Mouse (Mus musculus) MEL (cell line): ENCODE measurements around the gene Cdiptos. TPM values are rescaled to one million over a fixed set of nuclear protein-coding genes. Genes with fewer than 3 reads are reported as not detected.

Source experiments
- DNase-seq: peaks from one replicate; pipeline ENCODE4 v3.0.0; 2011; ENCODE audit warnings: low read depth, low spot score
- H3K27ac ChIP-seq: 2 replicates; pipeline ENCODE4 v1.5.1; 2012; ENCODE audit warnings: low read depth, mild to moderate bottlenecking, control low read depth, low read length, moderate library complexity; ENCODE audit not compliant: control insufficient read depth
- H3K27me3 ChIP-seq, 2 experiments: fragments of 150-350 bp in 1 of 2; sonication (generic) in 1 of 2; 2 replicates each; pipeline ENCODE4 v1.6.1; 2012; ENCODE audit warnings: low read length in 2 of 2, mild to moderate bottlenecking in 2 of 2, improper control_type of control experiment in 1 of 2, moderate library complexity in 1 of 2; ENCODE audit not compliant: insufficient read depth in 2 of 2, control insufficient read depth in 1 of 2
- H3K36me3 ChIP-seq, 2 experiments: 2 replicates each; pipeline ENCODE4 v1.6.1; 2012 to 2014; ENCODE audit warnings: low read length in 2 of 2, improper control_type of control experiment in 1 of 2, inconsistent platforms in 1 of 2, mild to moderate bottlenecking in 1 of 2; ENCODE audit not compliant: insufficient read depth in 2 of 2, control insufficient read depth in 1 of 2
- H3K4me1 ChIP-seq, 2 experiments: fragments of 150-350 bp in 1 of 2; sonication (generic) in 1 of 2; 2 replicates each; pipeline ENCODE4 v1.6.1; 2012; ENCODE audit warnings: low read length in 2 of 2, improper control_type of control experiment in 1 of 2, mild to moderate bottlenecking in 1 of 2; ENCODE audit not compliant: insufficient read depth in 2 of 2, control insufficient read depth in 1 of 2
- H3K4me3 ChIP-seq, 2 experiments: fragments of 150-350 bp in 1 of 2; sonication (generic) in 1 of 2; 2 replicates each; pipeline ENCODE4 v1.5.1; 2012; ENCODE audit warnings: low read depth in 2 of 2, low read length in 2 of 2, mild to moderate bottlenecking in 2 of 2, moderate library complexity in 2 of 2, control low read depth in 1 of 2, improper control_type of control experiment in 1 of 2; ENCODE audit not compliant: control insufficient read depth in 1 of 2, insufficient read depth in 1 of 2
- H3K79me2 ChIP-seq: 2 replicates; pipeline ENCODE4 v1.6.1; 2012; ENCODE audit warnings: mild to moderate bottlenecking, low read length, moderate library complexity; ENCODE audit not compliant: control insufficient read depth, poor library complexity, insufficient read depth
- H3K9ac ChIP-seq: 2 replicates; pipeline ENCODE4 v1.6.1; 2012; ENCODE audit warnings: low read depth, mild to moderate bottlenecking, control low read depth, low read length, moderate library complexity; ENCODE audit not compliant: control insufficient read depth, poor library complexity, severe bottlenecking
- H3K9me3 ChIP-seq: fragments of 150-350 bp; sonication (generic); replicated peaks from 2 replicates; pipeline ENCODE4 v1.6.1; 2012; ENCODE audit warnings: mild to moderate bottlenecking, low read length, improper control_type of control experiment, moderate library complexity; ENCODE audit not compliant: insufficient read depth
- CHD1 ChIP-seq: IDR thresholded peaks from 2 replicates; pipeline ENCODE4 v1.6.1; 2012; ENCODE audit warnings: low read depth, mild to moderate bottlenecking, inconsistent platforms, low read length, improper control_type of control experiment
- CHD2 ChIP-seq: IDR thresholded peaks from 2 replicates; pipeline ENCODE4 v1.6.1; 2011; ENCODE audit warnings: low read length, improper control_type of control experiment
- CTCF ChIP-seq, 3 experiments: IDR thresholded peaks in 2 of 3; conservative IDR thresholded peaks in 1 of 3; 2 replicates each; pipeline ENCODE4 v1.5.1; 2011 to 2012; ENCODE audit warnings: low read length in 3 of 3, low read depth in 2 of 3, mild to moderate bottlenecking in 2 of 3, improper control_type of control experiment in 1 of 3, inconsistent platforms in 1 of 3, mixed read lengths in 1 of 3, moderate library complexity in 1 of 3; ENCODE audit not compliant: control insufficient read depth in 1 of 3, insufficient read depth in 1 of 3, poor library complexity in 1 of 3, severe bottlenecking in 1 of 3
- ELF1 ChIP-seq: IDR thresholded peaks from 2 replicates; pipeline ENCODE4 v1.6.1; 2014; ENCODE audit warnings: low read depth, mild to moderate bottlenecking, inconsistent platforms, low read length, improper control_type of control experiment, moderate library complexity
- EP300 ChIP-seq, 2 experiments: IDR thresholded peaks; 2 replicates each; pipeline ENCODE4 v1.6.1; 2011; ENCODE audit warnings: improper control_type of control experiment in 2 of 2, low read length in 2 of 2, low read depth in 1 of 2, mild to moderate bottlenecking in 1 of 2
- ETS1 ChIP-seq: IDR thresholded peaks from 2 replicates; pipeline ENCODE4 v1.6.1; 2012; ENCODE audit warnings: low read depth, mild to moderate bottlenecking, inconsistent platforms, low read length, improper control_type of control experiment, moderate library complexity
- GABPA ChIP-seq: IDR thresholded peaks from 2 replicates; pipeline ENCODE4 v1.6.1; 2012; ENCODE audit warnings: low read depth, mild to moderate bottlenecking, inconsistent platforms, low read length, improper control_type of control experiment, moderate library complexity
- GATA1 ChIP-seq: IDR thresholded peaks from 2 replicates; pipeline ENCODE4 v1.6.1; 2011; ENCODE audit warnings: low read depth, low read length, improper control_type of control experiment
- KAT2A ChIP-seq: conservative IDR thresholded peaks from 2 replicates; pipeline ENCODE4 v1.6.1; 2012; ENCODE audit warnings: low read depth, low read length, improper control_type of control experiment, inconsistent platforms
- MAFK ChIP-seq: IDR thresholded peaks from 2 replicates; pipeline ENCODE4 v1.6.1; 2011; ENCODE audit warnings: low read depth, mild to moderate bottlenecking, low read length, improper control_type of control experiment, borderline replicate concordance
- MYB ChIP-seq: IDR thresholded peaks from 2 replicates; pipeline ENCODE4 v1.6.1; 2011; ENCODE audit warnings: mild to moderate bottlenecking, low read depth, low read length, improper control_type of control experiment
- MYC ChIP-seq: IDR thresholded peaks from 2 replicates; pipeline ENCODE4 v1.6.1; 2011; ENCODE audit warnings: low read depth, mild to moderate bottlenecking, low read length, improper control_type of control experiment, moderate library complexity
- NRF1 ChIP-seq: IDR thresholded peaks from 2 replicates; pipeline ENCODE4 v1.6.1; 2014; ENCODE audit warnings: low read depth, mild to moderate bottlenecking, inconsistent platforms, low read length, improper control_type of control experiment, moderate library complexity; ENCODE audit not compliant: poor library complexity, insufficient read depth, severe bottlenecking
- POLR2AphosphoS2 ChIP-seq: IDR thresholded peaks from 2 replicates; pipeline ENCODE4 v1.6.1; 2011; ENCODE audit warnings: low read length, improper control_type of control experiment
- POLR2AphosphoS5 ChIP-seq: IDR thresholded peaks from 2 replicates; pipeline ENCODE4 v1.6.1; 2012; ENCODE audit warnings: low read depth, borderline replicate concordance, mild to moderate bottlenecking, inconsistent platforms, low read length, moderate library complexity, mixed read lengths
- RAD21 ChIP-seq: IDR thresholded peaks from 2 replicates; pipeline ENCODE4 v1.6.1; 2011; ENCODE audit warnings: mild to moderate bottlenecking, low read depth, low read length, improper control_type of control experiment
- RCOR1 ChIP-seq: IDR thresholded peaks from 2 replicates; pipeline ENCODE4 v1.6.1; 2012; ENCODE audit warnings: low read depth, mild to moderate bottlenecking, inconsistent platforms, low read length, improper control_type of control experiment
- SMC3 ChIP-seq: IDR thresholded peaks from 2 replicates; pipeline ENCODE4 v1.6.1; 2011; ENCODE audit warnings: low read depth, low read length, improper control_type of control experiment
- TAL1 ChIP-seq: IDR thresholded peaks from 2 replicates; pipeline ENCODE4 v1.6.1; 2012; ENCODE audit warnings: mild to moderate bottlenecking, inconsistent platforms, low read length, moderate library complexity, mixed read lengths
- TBP ChIP-seq: IDR thresholded peaks from 2 replicates; pipeline ENCODE4 v1.8.0; 2011; ENCODE audit warnings: low read depth, low read length, improper control_type of control experiment
- UBTF ChIP-seq: IDR thresholded peaks from 2 replicates; pipeline ENCODE4 v1.6.1; 2012; ENCODE audit warnings: low read depth, mild to moderate bottlenecking, inconsistent platforms, low read length, improper control_type of control experiment, moderate library complexity, borderline replicate concordance; ENCODE audit not compliant: insufficient read depth
- USF1 ChIP-seq: IDR thresholded peaks from 2 replicates; pipeline ENCODE4 v1.6.1; 2014; ENCODE audit warnings: low read depth, mild to moderate bottlenecking, inconsistent platforms, low read length, improper control_type of control experiment, moderate library complexity
- USF2 ChIP-seq, 2 experiments: IDR thresholded peaks; 2 replicates each; pipeline ENCODE4 v1.6.1; 2011 to 2012; ENCODE audit warnings: improper control_type of control experiment in 2 of 2, low read length in 2 of 2, borderline replicate concordance in 1 of 2, inconsistent platforms in 1 of 2, low read depth in 1 of 2, mild to moderate bottlenecking in 1 of 2; ENCODE audit not compliant: insufficient read depth in 1 of 2
- ZKSCAN1 ChIP-seq: IDR thresholded peaks from 2 replicates; pipeline ENCODE4 v1.6.1; 2012; ENCODE audit warnings: low read depth, mild to moderate bottlenecking, inconsistent platforms, low read length, improper control_type of control experiment, moderate library complexity
- ZNF384 ChIP-seq: IDR thresholded peaks from 2 replicates; pipeline ENCODE4 v1.6.1; 2012; ENCODE audit warnings: low read depth, mild to moderate bottlenecking, inconsistent platforms, low read length, improper control_type of control experiment
- polyA plus RNA-seq, 2 experiments: library from polyadenylated mRNA; stranded (reverse) in 1 of 2; unstranded in 1 of 2; fragments of >175 nt in 1 of 2; fragments of >200 nt in 1 of 2; gene quantifications; 2 replicates each; pipeline versions ENCODE4 v1.2.1 to v1.2.4; 2012; ENCODE audit warnings: low replicate concordance in 2 of 2, low read depth in 1 of 2; ENCODE audit not compliant: insufficient read length in 2 of 2, insufficient read depth in 1 of 2, missing spikeins in 1 of 2
- total RNA-seq: library from RNA; depleted of rRNA; stranded (reverse); fragments of 300-350 nt; gene quantifications from 2 replicates; pipeline ENCODE4 v1.2.3, GENCODE M21; 2012

The Cdiptos gene
- total and polyA plus RNA-seq, 3 experiments, result 0.35 to 1.8 TPM; not detected in 1

GRCm38 (mm10) chr7:127016081-127016480, 40.2 kb upstream of the Cdiptos start:
- H3K27ac ChIP-seq, result peak overlapping the region; percentile 96
- peak overlapping the region; percentile 68 to 99 for H3K4me3 ChIP-seq
- peak; percentile 52 for TF ChIP-seq TBP
- TF ChIP-seq ZNF384, result no peak
- TF ChIP-seq MYC, result 0 out of 2 replicates have a peak, but pooled peaks have one; percentile 42
- TF ChIP-seq TAL1, result no peak
- no peak for TF ChIP-seq GABPA
- no peak for TF ChIP-seq GATA1
- no peak for TF ChIP-seq ELF1
- no peak for TF ChIP-seq EP300 (IDR thresholded peaks at IDR 0.05; ENCODE audit: low read depth in 1 of 2, low read length in 2 of 2)
- TF ChIP-seq NRF1, result no peak; the same call in 1 of the 2 replicates
- no peak for TF ChIP-seq USF1
- TF ChIP-seq ZKSCAN1, result no peak
- no peak for TF ChIP-seq UBTF
- H3K36me3 ChIP-seq, result peaks cover 0 to 10% of the 10 kb centered on the region in 2 experiments; a peak in 2 of 4 replicates
- H3K79me2 ChIP-seq, result peaks cover 36% of the 10 kb centered on the region
- H3K9me3 ChIP-seq, result no peaks in the 10 kb centered on the region
- DNase-seq, result peak; percentile 67
- H3K4me1 ChIP-seq, result peaks cover 0 to 12% of the 10 kb centered on the region in 2 experiments; a peak in 3 of 4 replicates
- H3K9ac ChIP-seq, result peak overlapping the region; percentile 99
- no peaks in the 10 kb centered on the region for H3K27me3 ChIP-seq

DNA sequence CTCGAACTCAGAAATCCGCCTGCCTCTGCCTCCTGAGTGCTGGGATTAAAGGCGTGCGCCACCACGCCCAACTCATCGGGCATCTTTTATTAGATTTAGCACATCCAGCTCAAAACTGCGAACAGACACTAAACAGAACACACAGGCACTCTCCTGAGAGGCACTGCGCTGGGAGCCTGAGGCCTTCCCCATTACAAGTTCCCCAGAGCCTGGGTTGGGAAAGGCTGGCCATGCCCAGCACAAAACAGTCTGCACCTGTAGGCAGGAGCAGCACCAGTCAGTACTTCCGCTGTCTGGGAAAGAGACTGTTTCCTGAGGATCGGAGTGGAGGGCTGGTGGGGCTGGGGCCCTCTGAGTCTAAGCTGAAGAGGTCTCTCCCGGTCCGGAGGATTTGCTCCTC, 39.1 kb upstream of the Cdiptos start:
- H3K4me1 ChIP-seq, result peaks cover 0 to 15% of the 10 kb centered on the region in 2 experiments; a peak in 3 of 4 replicates
- TF ChIP-seq TBP (no peak), POLR2AphosphoS5 (no peak)
- TF ChIP-seq, all 39 proteins: peak for 0
- no peak for DNase-seq
- H3K27me3 ChIP-seq, result no peaks in the 10 kb centered on the region
- H3K9ac ChIP-seq, result no peak overlapping the region; the same call in 1 of the 2 replicates
- H3K27ac ChIP-seq, result no peak overlapping the region
- peaks cover 36% of the 10 kb centered on the region for H3K79me2 ChIP-seq
- H3K9me3 ChIP-seq, result no peaks in the 10 kb centered on the region
- peaks cover 0 to 16% of the 10 kb centered on the region in 2 experiments; a peak in 2 of 4 replicates for H3K36me3 ChIP-seq
- no peak overlapping the region for H3K4me3 ChIP-seq

GRCm38 (mm10) chr7:127014320-127014719, 38.4 kb upstream of the Cdiptos start, which contains the start of gene Mvp:
TSS of gene Mvp (minus strand) at chr7:127014621.
- peak within 1 kb of the TSS; percentile 83 for H3K9ac ChIP-seq
- peak within 1 kb of the TSS; percentile 94 to 99 for H3K4me3 ChIP-seq
- peaks cover 36% of the 10 kb centered on the region for H3K79me2 ChIP-seq
- peak within 1 kb of the TSS; percentile 70 for H3K27ac ChIP-seq
- DNase-seq, result peak; percentile 82
- H3K4me1 ChIP-seq, result peaks cover 0 to 19% of the 10 kb centered on the region in 2 experiments; a peak in 3 of 4 replicates
- H3K27me3 ChIP-seq, result no peaks in the 10 kb centered on the region
- peaks cover 0 to 19% of the 10 kb centered on the region in 2 experiments; a peak in 2 of 4 replicates for H3K36me3 ChIP-seq
- H3K9me3 ChIP-seq, result no peaks in the 10 kb centered on the region
- 0 out of 2 replicates have a peak, but pooled peaks have one; percentile 18 for TF ChIP-seq TBP
- no peak for TF ChIP-seq USF1
- TF ChIP-seq RAD21, result no peak
- TF ChIP-seq KAT2A, result no peak
- no peak for TF ChIP-seq MAFK
- no peak for TF ChIP-seq ETS1
- no peak for TF ChIP-seq USF2 (IDR thresholded peaks at IDR 0.05; ENCODE audit: borderline replicate concordance in 1 of 2, insufficient read depth in 1 of 2, low read depth in 1 of 2, low read length in 2 of 2)
- no peak for TF ChIP-seq CTCF (IDR thresholded peaks at IDR 0.05 in 2 of 3, conservative IDR thresholded peaks at IDR 0.05 in 1 of 3; ENCODE audit: control insufficient read depth in 1 of 3, insufficient read depth in 1 of 3, low read depth in 2 of 3, low read length in 3 of 3, poor library complexity in 1 of 3, severe bottlenecking in 1 of 3)
- peak; percentile 12; the same call in 1 of the 2 replicates for TF ChIP-seq SMC3
- TF ChIP-seq GATA1, result no peak
- TF ChIP-seq MYB, result no peak
- no peak for TF ChIP-seq NRF1
- no peak for TF ChIP-seq RCOR1
- peak; percentile 85 for TF ChIP-seq POLR2AphosphoS2
- no peak for TF ChIP-seq CHD1
- no peak for TF ChIP-seq CHD2
